Mouse (Mus musculus) C2C12 (cell line): ENCODE measurements at regions not wholly inside any gene's neighbourhood (a gene's known extent, or its start where the extent isn't known, plus 50 kb on each side); places are given as distances from the start of the nearest gene placed in this dataset.
"Not testable (repeated sequence)": the region's sequence is repeated elsewhere in the genome, so short reads cannot be mapped to it uniquely, and the experiment has no call there.

ENCODE experiments used
- H3K27me3 ChIP-seq: one replicate; pipeline ENCODE4 v1.6.1; 2011; ENCODE audit not compliant: control insufficient read depth, insufficient read depth, insufficient read length
- H3K36me3 ChIP-seq: one replicate; pipeline ENCODE4 v1.6.1; 2011; ENCODE audit not compliant: control insufficient read depth, insufficient read depth
- H3K4me3 ChIP-seq: one replicate; pipeline ENCODE4 v1.5.1; 2011; ENCODE audit warnings: mild to moderate bottlenecking, control low read depth; ENCODE audit not compliant: poor library complexity, insufficient read depth, severe bottlenecking
- H3K79me2 ChIP-seq: one replicate; pipeline ENCODE4 v1.6.1; 2011; ENCODE audit not compliant: control insufficient read depth, insufficient read depth
- H3K79me3 ChIP-seq: one replicate; pipeline ENCODE4 v1.6.1; 2011; ENCODE audit warnings: low read depth, control low read depth
- H3ac ChIP-seq: one replicate; pipeline ENCODE3; 2011; ENCODE audit warnings: low read depth; ENCODE audit not compliant: control insufficient read depth, insufficient read length
- CEBPB ChIP-seq: IDR thresholded peaks from one replicate; pipeline ENCODE4 v1.6.1; 2011; ENCODE audit warnings: low read depth, mild to moderate bottlenecking, control low read depth, moderate library complexity
- CTCF ChIP-seq: IDR thresholded peaks from one replicate; pipeline ENCODE4 v1.5.1; 2011; ENCODE audit not compliant: control insufficient read depth, insufficient read depth, insufficient read length
- FOSL1 ChIP-seq: IDR thresholded peaks from one replicate; pipeline ENCODE4 v1.8.0; 2011; ENCODE audit warnings: mild to moderate bottlenecking, low read length; ENCODE audit not compliant: poor library complexity, insufficient read depth, severe bottlenecking
- MAX ChIP-seq: IDR thresholded peaks from one replicate; pipeline ENCODE4 v1.6.1; 2011; ENCODE audit warnings: mild to moderate bottlenecking, control low read depth
- MYOD1 ChIP-seq: IDR thresholded peaks from one replicate; pipeline ENCODE4 v1.6.1; 2011; ENCODE audit warnings: low read depth; ENCODE audit not compliant: control insufficient read depth, insufficient read length
- MYOG ChIP-seq: IDR thresholded peaks from one replicate; pipeline ENCODE4 v1.6.1; 2011; ENCODE audit not compliant: control insufficient read depth, insufficient read length; ENCODE audit errors: extremely low read depth
- USF1 ChIP-seq: IDR thresholded peaks from one replicate; pipeline ENCODE4 v1.6.1; 2011; ENCODE audit warnings: low read depth, mild to moderate bottlenecking, control low read depth, moderate library complexity

DNA sequence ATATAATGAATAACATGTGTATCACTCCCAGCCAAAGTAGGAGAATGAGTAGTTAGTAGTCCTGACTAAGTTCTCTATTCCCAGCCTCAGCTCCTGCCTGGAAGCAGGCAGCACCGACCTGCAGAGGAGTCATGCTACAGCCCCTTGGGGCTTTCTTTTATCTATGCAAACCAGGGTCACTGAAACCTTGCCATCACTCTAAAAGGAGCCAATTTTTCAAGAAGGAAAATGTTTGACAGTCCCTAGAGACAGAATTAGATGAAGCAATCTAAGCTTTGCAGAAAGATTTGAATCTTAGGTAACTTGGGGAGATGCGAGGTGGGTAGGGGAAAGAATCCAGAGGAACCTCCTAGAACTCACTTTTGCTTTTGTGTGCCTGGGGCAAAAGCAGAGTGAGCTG, 103.5 kb upstream of the Sec61g start:
- no peak overlapping the region for H3ac ChIP-seq
- H3K4me3 ChIP-seq = no peak overlapping the region
- no peaks in the 10 kb centered on the region for H3K36me3 ChIP-seq
- TF ChIP-seq CEBPB (no peak), CTCF (no peak)
- no peaks in the 10 kb centered on the region for H3K79me2 ChIP-seq
- H3K79me3 ChIP-seq = no peaks in the 10 kb centered on the region
- H3K27me3 ChIP-seq = no peaks in the 10 kb centered on the region

DNA sequence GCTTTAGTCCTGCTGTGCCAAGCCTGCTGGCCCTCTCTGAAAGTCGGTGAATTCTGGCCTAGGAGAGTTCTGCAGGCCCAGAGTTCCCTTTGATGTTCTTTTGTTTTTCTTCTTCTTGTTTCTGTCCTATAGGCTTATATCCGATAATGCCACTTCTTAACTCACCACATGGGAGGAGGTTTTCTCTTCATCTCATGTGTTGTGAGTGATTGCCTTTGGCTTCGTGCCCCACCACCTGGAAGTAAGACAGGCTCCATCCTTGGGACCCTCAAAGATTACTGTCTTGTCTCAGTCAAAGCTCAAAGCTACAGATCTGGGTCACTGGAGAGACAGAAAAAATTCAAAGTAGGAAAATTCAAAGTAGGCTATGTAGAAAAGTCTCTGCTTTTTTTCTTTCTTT, 104.2 kb upstream of the Sec61g start:
- Histone ChIP-seq H3K4me3 (no peak overlapping the region), H3K27me3 (no peaks in the 10 kb centered on the region), H3K36me3 (no peaks in the 10 kb centered on the region), H3K79me2 (no peaks in the 10 kb centered on the region), H3ac (no peak overlapping the region), H3K79me3 (no peaks in the 10 kb centered on the region)
- TF ChIP-seq USF1 = no peak
- TF ChIP-seq CTCF = no peak

DNA sequence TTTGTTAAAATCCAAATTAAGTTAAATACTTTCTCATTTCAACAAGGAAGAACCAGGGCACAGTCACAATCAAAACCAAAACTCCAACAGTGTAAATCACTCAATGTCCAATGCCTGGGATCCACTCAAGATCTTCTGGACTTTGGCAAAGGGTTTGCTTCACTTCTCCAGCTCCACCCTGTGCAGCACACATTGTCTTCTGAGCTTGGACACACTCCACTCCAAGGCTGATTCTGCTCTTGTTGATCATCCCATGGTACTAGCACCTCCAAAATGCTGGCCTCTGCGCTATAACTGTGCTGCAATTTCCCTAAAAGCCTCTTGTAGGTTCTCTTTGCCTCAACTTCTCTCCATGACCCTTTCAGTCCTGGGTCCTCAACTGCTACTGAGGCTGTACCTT, 111.5 kb upstream of the Sec61g start:
- no peak for TF ChIP-seq MAX
- TF ChIP-seq USF1 = no peak
- TF ChIP-seq MYOG = no peak
- no peak for TF ChIP-seq CTCF
- no peak for TF ChIP-seq MYOD1
- no peak for TF ChIP-seq FOSL1
- no peak for TF ChIP-seq CEBPB
- Histone ChIP-seq H3K79me2 (no peaks in the 10 kb centered on the region), H3K79me3 (no peaks in the 10 kb centered on the region), H3K36me3 (no peaks in the 10 kb centered on the region), H3ac (no peak overlapping the region), H3K27me3 (no peaks in the 10 kb centered on the region), H3K4me3 (no peak overlapping the region)

DNA sequence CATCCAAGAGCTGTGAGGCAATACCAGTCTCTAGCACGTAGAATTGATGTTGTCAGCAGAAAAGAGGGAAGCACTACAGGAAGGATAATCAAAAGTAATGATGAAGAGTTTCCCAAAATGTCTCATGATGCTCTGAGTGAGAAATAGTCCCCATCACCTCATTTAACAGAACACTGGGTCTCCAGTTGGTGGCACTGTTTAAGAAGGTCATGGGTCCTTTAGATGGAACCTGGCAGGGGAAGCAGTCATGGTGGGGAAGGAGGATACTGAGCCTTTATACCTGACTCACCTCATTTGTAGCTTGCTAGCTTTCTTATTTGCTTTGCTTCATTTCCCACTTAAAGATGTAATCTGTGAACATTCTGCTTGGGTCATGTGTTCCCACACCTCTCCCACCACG, 115.4 kb upstream of the Sec61g start:
- no peaks in the 10 kb centered on the region for H3K36me3 ChIP-seq
- no peaks in the 10 kb centered on the region for H3K79me3 ChIP-seq
- no peak overlapping the region for H3K4me3 ChIP-seq
- H3K27me3 ChIP-seq = no peaks in the 10 kb centered on the region
- TF ChIP-seq MYOG = no peak
- no peak for TF ChIP-seq MAX
- TF ChIP-seq CTCF = no peak
- no peak for TF ChIP-seq FOSL1
- no peak for TF ChIP-seq MYOD1
- no peak overlapping the region for H3ac ChIP-seq
- no peaks in the 10 kb centered on the region for H3K79me2 ChIP-seq

DNA sequence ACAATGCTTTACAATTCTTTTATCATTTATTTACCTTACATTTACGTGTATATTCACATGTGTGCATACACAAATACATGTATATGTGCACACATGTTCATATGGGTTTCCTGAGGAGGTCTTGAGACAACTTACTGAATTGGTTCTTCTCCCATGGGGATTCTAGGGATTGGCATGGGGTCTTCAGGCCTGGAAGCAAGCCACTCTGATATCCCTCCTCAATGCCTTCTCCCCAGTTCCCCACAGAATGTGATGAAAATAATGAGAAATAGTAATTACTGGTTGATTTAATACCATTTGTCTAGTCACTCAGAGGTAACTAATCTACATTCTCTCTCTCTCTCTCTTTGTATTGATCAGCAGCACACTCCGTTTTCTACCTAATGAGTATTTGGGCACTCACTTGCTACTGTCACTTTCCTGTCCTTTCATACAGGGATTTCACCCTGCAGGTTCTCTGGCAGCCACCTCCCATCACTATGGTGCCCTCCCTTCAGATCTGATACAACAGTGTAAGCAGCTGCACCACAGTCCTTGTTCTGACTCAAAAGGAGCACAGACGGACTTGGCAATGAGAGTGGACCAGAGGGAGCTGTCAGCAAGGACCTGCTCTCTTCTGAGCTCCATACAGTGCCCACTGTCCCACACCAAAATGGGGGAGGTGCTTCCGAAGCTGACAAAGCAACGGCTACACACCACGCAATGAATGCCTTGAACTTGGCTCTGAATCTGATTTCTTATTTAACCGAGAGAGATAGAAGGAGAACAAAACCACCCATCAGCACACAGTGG, 119.2 kb upstream of the Sec61g start:
- Histone ChIP-seq H3K4me3 (no peak overlapping the region), H3ac (no peak overlapping the region), H3K79me2 (no peaks in the 10 kb centered on the region), H3K27me3 (no peaks in the 10 kb centered on the region), H3K36me3 (no peaks in the 10 kb centered on the region), H3K79me3 (no peaks in the 10 kb centered on the region)
- TF ChIP-seq CTCF (no peak), MAX (no peak), USF1 (no peak), MYOG (no peak), MYOD1 (no peak), CEBPB (no peak), FOSL1 (no peak)

GRCm38 (mm10) chr11:16629410-16630129, 121.3 kb upstream of the Sec61g start:
- no peak for TF ChIP-seq FOSL1
- no peak for TF ChIP-seq MYOG
- no peak for TF ChIP-seq MYOD1
- TF ChIP-seq CTCF = no peak
- TF ChIP-seq MAX = no peak
- no peak for TF ChIP-seq USF1
- no peak for TF ChIP-seq CEBPB
- no peaks in the 10 kb centered on the region for H3K79me3 ChIP-seq
- H3ac ChIP-seq = no peak overlapping the region
- H3K79me2 ChIP-seq = no peaks in the 10 kb centered on the region
- no peaks in the 10 kb centered on the region for H3K36me3 ChIP-seq
- H3K27me3 ChIP-seq = no peaks in the 10 kb centered on the region
- H3K4me3 ChIP-seq = no peak overlapping the region

- H3K79me3 ChIP-seq, H3K79me2 ChIP-seq, H3K36me3 ChIP-seq, H3K4me3 ChIP-seq, H3K27me3 ChIP-seq, H3ac ChIP-seq: not testable (repeated sequence)
These were observed 116.2 kb upstream of the Egfr start for GRCm38 (mm10) chr11:16635796-16636195.
